Mouse (Mus musculus) adrenal gland, postnatal 10 days (tissue): ENCODE measurements around the gene Ddx11. TPM values are rescaled to one million over a fixed set of nuclear protein-coding genes. Genes with fewer than 3 reads are reported as not detected.
A peak's percentile ranks its signal among the peaks of the same experiment; 100 is the strongest.
"Not testable (repeated sequence)": the region's sequence is repeated elsewhere in the genome, so short reads cannot be mapped to it uniquely, and the experiment has no call there.

ENCODE experiments used
- DNase-seq: peaks from one replicate; pipeline ENCODE4 v3.0.0; 2021; ENCODE audit warnings: mixed read lengths
- total RNA-seq, 2 experiments: library from RNA; stranded (reverse); gene quantifications; 2 replicates each; pipeline ENCODE4 v1.2.3; 2021

Gene Ddx11
- total RNA-seq, 2 experiments from 2014 or later, result 5.4 to 8.6 TPM

- DNase-seq, result no peak
Observed at GRCm38 (mm10) chr17:66112166-66112565, 11.2 kb upstream of the Ddx11 start.

GRCm38 (mm10) chr17:66118991-66119390, 4.3 kb upstream of the Ddx11 start:
- DNase-seq, result no peak

GRCm38 (mm10) chr17:66120701-66121100, 2.6 kb upstream of the Ddx11 start:
- DNase-seq, result peak; percentile 40

GRCm38 (mm10) chr17:66123816-66124610, 693 bp downstream of the Ddx11 start:
- DNase-seq, result no peak

- DNase-seq, result no peak
Observed at GRCm38 (mm10) chr17:66125211-66125610, 1.9 kb downstream of the Ddx11 start.

- DNase-seq, result no peak
Observed at GRCm38 (mm10) chr17:66130371-66130770, 7.1 kb downstream of the Ddx11 start.

- no peak for DNase-seq
Observed at GRCm38 (mm10) chr17:66131212-66131611, 7.9 kb downstream of the Ddx11 start.

GRCm38 (mm10) chr17:66152706-66153662, 29.7 kb downstream of the Ddx11 start:
- DNase-seq, result not testable (repeated sequence)

- not testable (repeated sequence) for DNase-seq
Observed at GRCm38 (mm10) chr17:66153735-66154423, 30.6 kb downstream of the Ddx11 start.

- no peak for DNase-seq
Observed at GRCm38 (mm10) chr17:66154876-66155275, 31.6 kb downstream of the Ddx11 start.

GRCm38 (mm10) chr17:66158271-66158670, 35.0 kb downstream of the Ddx11 start:
- DNase-seq, result no peak

GRCm38 (mm10) chr17:66167141-66167540, 43.8 kb downstream of the Ddx11 start:
- not testable (repeated sequence) for DNase-seq

- DNase-seq, result not testable (repeated sequence)
Observed at GRCm38 (mm10) chr17:66170971-66171370, 47.7 kb downstream of the Ddx11 start.

GRCm38 (mm10) chr17:66190577-66190976, 67.3 kb downstream of the Ddx11 start:
- no peak for DNase-seq

GRCm38 (mm10) chr17:66197041-66197440, 73.7 kb downstream of the Ddx11 start:
- peak; percentile 11 for DNase-seq

Other genes starting within 250 kb of the Ddx11 start
- 10 to 100 TPM; 32.4 to 37.4 TPM for gene Ralbp1, start 237.7 kb upstream of the Ddx11 start, total RNA-seq
- 10 to 100 TPM; 63.3 to 70.0 TPM for gene Twsg1, start 172.3 kb upstream of the Ddx11 start, total RNA-seq
- gene Ankrd12, start 46.4 kb upstream of the Ddx11 start, total RNA-seq, result 10 to 100 TPM; 21.0 to 23.1 TPM
- gene Ndufv2, start 22.0 kb upstream of the Ddx11 start, total RNA-seq, result 100 to 1,000 TPM; 725 to 798 TPM
- 10 to 100 TPM; 28.5 to 35.5 TPM for gene Washc1, start 12.0 kb upstream of the Ddx11 start, total RNA-seq